Mouse (Mus musculus) cerebellum, adult 8-10 months (tissue): ENCODE data around the gene Gstp1.

ENCODE experiments used
- DNase-seq: peaks from one replicate; pipeline ENCODE4 v3.0.0; 2022

Gene Gstp1

DNA sequence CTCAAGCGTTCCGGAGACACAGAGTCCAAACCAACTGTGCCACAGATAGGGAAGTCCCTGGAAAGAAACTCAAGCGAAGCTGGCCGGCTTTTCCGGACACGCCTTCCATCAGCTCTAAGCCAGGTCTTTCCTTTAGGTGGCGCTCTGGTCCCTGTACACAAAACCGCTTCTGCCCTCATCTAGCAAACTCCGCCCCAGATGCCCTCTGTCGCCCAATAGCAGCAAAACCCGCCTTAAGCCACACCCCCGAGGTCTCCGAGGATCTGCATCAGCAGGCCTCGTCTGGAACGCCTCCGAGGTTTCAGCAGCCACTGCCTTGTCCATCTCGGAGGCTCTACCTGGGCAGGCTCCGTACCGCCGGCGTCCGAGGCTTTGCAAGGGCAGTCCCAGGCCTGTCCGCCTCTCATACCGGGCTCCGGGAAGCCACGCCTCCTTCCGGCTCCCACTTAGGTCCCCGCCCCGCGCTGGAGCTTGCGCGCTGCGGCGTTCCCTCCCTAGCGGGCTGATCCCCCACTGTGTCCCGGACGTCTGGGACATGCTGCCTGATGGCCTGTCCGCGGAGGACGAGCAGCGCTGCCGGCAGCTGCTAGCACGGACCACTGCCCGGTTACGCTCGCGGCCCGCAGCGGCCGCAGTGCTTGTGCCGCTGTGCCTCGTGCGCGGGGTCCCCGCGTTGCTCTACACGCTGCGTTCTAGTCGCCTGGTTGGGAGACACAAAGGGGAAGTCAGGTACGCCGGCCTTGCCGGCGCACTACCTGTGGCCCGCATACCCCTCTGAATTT lies 37.5 kb downstream of the Gstp1 start, which contains the start of the genes Nudt8 and Gm49405:
TSS of gene Nudt8 (plus strand) at position 462 of the 782 bp plus-strand sequence.
TSS of gene Gm49405 (plus strand) at position 508 of the 782 bp plus-strand sequence.
- DNase-seq: peak; percentile 98

DNA sequence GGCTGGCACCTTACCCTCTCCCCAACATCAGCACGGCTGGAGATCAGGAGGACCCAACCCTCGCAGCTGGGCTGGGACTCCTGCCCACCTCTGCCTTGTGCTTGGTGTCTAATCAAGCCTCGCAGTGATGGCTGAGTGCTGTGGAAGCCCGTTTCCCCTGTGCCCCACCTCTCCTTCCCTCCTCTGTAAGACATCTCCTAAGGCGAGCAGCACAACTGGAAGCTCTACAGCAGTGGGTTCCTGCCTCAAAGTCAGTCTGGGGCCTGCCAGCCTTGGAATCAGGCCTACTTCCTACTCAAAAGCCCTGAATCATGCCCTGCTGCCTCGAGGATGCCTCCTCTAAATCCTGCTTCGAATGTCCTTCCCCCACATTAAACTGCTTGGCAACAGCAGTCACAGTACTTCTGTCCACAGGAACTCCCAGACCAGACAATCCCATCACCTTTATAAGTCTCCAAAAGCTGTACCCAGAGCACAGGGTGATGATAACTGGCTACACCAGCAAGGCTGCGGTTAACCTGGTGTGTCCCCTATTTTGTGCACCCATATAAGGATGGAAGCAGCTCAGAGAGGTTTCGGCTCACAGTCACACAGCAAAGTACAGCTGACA lies 38.6 kb downstream of the Gstp1 start:
- no peak for DNase-seq

- DNase-seq: no peak
Observed at GRCm38 (mm10) chr19:3998335-3998734, 39.5 kb downstream of the Gstp1 start.

- DNase-seq: no peak
Observed at GRCm38 (mm10) chr19:3997231-3997630, 40.6 kb downstream of the Gstp1 start.

- DNase-seq: no peak
Observed at GRCm38 (mm10) chr19:3996747-3997146, 41.0 kb downstream of the Gstp1 start.

- DNase-seq: no peak
Observed at GRCm38 (mm10) chr19:3996106-3996505, 41.7 kb downstream of the Gstp1 start.

GRCm38 (mm10) chr19:3995505-3995904 lies 42.3 kb downstream of the Gstp1 start:
- no peak for DNase-seq

GRCm38 (mm10) chr19:3994932-3995331 lies 42.9 kb downstream of the Gstp1 start:
- no peak for DNase-seq

DNA sequence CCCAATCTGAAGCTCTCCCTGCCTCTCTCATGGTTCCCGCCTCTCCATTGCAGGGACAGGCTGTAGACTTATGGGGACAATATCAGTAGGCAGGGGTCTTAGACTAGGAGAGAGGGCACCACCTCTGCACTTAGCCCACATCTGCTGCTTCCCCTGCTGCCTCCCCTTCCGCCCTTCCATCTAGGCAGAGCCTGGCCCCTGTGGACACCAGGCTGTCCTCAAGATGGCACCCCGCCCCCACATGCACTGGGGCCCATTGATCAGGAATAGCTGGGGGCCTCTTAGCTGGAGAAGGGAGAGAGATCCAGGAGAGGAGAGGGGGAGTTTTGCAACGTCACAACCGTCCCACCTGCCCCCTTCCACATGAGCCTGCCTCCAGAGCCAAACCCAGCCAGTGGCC lies 45.4 kb downstream of the Gstp1 start, which contains the start of gene Tbx10:
TSS of gene Tbx10 (plus strand) at position 337 of the 400 bp plus-strand sequence.
- DNase-seq: no peak

GRCm38 (mm10) chr19:3991966-3992365 lies 45.8 kb downstream of the Gstp1 start:
- DNase-seq: no peak

GRCm38 (mm10) chr19:3991562-3991961 lies 46.2 kb downstream of the Gstp1 start:
- DNase-seq: no peak

DNA sequence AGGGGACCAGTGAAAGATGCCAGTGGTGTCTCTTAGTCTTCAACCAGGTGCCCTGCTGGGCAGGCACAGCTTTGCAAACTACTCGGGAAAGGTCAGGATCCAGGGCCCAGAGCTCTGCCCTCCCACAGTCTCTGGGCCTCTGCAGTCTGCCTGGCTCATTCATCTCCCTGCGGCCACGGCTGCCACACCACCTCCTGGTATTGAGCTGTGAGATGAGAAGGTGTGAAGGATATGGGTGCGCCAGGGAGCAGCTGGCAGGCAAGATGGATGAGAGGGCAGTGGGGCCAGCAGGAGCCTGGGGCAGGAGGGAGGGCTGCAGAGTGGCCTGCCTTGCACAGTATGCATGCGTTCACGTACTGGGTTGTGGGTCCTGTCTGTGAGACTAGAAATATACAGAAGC lies 47.0 kb downstream of the Gstp1 start:
- no peak for DNase-seq

GRCm38 (mm10) chr19:3988750-3989149 lies 49.0 kb downstream of the Gstp1 start:
- DNase-seq: no peak

GRCm38 (mm10) chr19:3988066-3988465 lies 49.7 kb downstream of the Gstp1 start:
- DNase-seq: no peak

DNA sequence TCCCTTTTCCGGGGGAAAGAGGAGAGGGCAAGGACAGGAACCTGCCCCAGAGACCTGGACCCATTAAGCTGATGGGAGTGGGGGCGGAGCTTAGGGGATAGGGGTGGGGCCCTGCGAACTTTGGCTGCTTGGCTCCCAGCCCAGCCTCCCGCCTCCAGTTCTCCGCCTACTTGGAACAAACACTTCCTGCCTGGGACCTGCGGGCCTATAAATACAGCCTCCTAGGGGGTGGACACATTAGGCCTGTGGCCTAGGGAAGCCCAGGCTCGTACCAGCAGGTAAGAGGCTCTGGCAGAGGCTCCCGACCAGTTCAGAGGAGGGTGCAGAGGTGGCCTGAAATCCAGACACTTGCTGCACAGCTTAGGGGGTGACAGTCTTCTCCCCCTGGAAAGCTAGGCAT lies 51.5 kb downstream of the Gstp1 start, which contains the start of gene Acy3:
TSS of gene Acy3 (plus strand) at position 237 of the 400 bp plus-strand sequence.
- DNase-seq: no peak
